Mouse (Mus musculus): Measurements from ENCODE around the gene Mrtfa.

Mrtfa gene

DNA sequence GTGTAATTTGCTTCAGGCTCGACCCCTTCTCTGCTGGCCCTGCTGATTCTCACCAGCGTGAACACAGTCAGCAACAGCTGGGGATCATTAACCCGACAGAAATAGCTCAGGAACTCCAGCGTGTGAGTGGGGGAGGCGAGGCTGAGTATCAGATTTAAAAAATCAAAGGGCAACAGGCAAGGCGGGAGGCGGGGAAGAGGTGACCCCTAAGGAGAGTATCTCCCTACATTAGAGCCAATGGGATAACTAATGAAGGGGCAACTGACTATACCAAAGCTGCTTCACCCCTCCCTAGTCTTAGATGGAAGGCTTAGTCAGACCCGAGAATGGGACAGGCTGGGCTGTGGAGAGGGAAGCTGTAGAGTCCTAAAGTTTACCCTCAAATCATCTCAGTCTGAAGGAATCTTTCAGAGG, 128.4 kb downstream of the Mrtfa start:
- no peak for DNase-seq

DNA sequence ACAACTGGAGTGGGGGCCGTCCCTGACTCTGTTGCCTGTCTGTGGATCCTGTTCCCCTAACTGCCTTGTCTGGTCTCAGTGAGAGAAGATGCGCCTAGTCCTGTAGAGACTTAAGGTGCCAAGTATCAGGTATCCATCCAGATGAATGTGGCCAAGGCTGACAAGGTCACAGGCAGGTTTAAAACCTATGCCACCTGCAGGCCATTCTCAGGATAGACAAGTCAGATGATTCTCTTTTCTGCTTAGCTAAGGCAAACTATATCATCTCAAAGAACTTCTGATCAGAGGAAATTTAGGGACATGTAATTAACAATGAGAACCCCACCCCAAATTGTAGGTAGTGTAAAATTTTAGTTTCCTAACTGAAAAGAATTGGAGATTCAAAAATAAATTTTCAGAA, 129.6 kb downstream of the Mrtfa start:
- no peak for DNase-seq

DNA sequence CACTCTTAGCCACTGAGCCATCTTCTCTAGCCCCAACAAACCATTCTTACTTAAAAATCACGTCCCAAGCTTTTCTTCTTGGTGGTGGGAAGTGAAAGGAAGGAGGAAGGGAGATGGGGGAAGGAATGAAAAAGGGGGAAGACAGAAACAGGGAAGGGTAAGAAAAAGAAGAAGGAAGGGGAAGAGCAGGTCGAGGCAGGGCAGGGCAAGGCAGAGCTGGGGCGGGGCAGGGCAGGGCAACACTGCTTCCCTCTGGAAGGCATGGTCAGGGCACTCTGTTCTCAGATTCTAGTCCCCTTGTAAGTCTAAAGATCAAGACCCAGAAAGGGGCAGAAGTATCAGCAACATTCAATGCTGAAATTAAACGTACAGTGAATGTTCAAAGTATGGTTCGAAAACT, 132.8 kb downstream of the Mrtfa start:
- no peak for DNase-seq

DNA sequence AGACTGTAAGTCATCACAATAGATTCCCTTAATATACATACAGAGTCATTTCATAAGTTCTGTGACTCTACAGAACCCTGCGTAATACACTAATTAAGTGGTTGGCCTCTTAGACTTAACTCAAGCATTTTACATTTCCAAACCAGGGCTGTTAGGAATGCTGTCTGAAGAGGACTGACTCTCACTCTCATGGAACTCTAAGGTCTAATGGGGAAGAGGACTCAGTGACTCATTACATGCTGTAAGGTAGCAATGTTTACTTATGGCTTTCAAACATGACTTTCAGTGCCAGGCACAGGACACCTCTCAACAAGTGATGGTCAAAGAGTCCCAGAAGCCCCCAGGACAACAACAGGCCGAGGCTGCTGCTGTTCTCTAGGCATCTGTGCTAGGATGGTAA, 135.1 kb downstream of the Mrtfa start:
- no peak for DNase-seq

DNA sequence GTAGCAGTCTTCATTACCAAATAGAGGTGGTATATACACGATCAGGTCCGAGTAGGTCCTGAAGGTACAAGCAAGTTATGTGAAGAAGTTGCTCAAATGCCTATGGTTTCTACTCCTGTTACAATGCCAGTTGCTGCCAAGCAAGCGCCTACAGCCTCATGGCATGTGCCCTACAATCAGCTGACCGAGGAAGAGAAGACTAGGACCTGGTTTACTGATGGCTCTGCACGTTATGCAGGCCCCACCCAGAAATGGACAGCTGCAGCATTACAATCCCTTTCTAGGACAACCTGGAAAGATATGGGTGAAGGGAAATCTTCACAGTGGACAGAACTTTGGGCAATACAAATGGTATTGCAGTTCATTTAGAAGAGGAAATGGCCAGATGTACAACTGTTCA, 138.1 kb downstream of the Mrtfa start:
- no peak for DNase-seq

DNA sequence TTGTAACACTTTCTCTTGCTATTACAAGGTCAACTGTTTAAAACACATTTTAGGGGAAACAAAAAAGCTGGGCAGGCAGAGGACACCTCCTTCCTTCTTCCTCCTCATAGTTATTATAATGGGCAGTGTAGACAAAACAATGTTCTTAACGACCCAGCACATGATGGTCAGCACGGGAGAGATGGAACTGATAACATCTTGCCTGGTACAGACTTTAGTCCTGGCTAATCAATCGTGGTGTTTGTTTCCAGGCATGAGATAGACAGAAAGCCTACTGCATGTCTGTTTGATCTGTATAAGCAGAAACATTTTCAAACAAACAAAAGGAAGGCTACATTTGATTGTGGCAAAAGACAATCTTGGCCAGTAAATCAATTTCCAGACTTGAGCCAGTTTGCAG, 140.1 kb downstream of the Mrtfa start:
- no peak for DNase-seq

DNA sequence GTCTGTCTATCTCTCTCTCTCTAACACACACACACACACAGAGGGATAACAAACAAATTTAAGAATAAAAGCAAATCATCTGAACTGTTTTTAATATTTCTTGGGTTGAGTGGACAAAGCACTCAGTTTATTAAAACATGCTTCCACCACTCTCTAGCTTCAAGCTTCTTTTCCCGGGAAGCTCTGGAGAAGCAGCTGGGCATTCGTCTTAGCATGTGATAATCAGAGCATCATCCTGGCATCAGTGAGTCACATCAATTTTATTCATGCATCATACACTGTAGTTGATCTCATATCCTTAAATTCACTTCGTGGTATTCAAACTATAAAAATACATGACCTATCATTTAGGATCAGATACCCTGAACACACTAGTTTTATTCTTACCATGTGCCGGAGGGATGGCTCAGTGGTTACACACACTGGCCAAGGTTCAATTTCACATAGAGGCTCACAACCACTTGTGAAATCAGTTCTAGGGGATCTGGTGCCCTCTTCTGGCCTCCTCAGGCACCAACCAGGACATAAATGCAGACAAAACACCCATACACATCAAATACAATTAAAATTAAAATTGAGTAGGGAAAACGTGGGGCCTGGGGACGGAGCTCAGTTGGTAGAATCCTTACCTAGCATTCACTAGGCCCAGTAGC, 141.0 kb downstream of the Mrtfa start:
- peak in 1 of 2 experiments; percentile 62 for DNase-seq

DNA sequence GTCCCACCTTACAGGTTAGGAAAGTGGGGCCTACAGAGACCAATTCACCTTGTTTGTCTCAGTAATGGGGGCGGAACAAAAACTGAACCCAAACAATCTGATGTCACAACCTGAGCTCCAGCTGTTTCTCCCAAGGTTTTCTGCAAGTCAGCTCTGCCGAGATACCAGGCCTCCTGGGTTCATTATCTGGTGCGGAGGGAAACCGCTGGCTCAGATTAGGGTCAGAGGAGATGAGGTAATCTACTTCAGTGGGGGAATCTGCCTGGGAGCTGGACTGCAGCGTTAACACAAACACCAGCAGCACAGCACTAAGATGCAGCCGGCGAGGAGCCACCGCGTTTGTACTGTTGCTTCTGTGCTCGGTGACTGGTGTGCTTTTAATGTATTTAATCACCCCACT, 143.1 kb downstream of the Mrtfa start:
- no peak for DNase-seq

DNA sequence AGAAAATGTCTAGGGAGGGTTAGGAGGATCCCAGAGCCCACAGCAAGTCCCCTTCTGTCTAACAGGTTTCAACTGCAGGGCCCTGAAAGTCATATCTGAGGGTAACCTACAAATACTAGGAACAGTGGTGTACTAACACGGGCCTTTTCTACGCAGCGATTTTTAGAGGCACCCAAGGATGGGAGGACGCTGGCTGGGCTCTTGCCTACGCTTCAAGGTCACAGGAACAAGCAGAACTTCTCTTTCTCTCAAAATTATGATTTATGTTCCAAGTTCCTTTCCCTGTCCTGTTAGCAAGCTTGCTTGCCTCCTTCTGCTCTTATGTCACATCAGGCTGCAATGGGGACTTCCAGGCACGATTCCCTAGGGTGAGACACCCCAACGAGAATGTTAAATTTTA, 144.5 kb downstream of the Mrtfa start:
- no peak for DNase-seq

DNA sequence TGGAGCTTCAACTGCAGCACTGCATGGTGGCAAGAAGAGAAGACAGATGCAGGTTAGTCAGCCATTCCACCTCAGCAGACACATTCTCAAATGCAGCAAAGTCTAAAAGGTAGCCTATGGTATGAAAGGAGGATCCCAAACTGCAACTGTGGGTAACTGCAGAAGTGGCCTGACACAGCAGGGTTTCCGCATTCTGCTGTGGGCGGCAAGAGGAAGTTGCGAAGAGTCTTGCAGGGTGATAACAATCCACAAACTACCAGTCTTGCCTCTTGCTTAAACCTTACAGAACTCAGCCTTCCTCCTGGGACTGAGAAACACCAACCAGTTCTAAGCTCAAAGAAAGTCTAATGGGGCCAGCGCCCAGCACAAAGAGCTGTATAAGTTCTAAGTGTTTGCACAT, 145.2 kb downstream of the Mrtfa start:
- peak; percentile 51 to 52 for DNase-seq

DNA sequence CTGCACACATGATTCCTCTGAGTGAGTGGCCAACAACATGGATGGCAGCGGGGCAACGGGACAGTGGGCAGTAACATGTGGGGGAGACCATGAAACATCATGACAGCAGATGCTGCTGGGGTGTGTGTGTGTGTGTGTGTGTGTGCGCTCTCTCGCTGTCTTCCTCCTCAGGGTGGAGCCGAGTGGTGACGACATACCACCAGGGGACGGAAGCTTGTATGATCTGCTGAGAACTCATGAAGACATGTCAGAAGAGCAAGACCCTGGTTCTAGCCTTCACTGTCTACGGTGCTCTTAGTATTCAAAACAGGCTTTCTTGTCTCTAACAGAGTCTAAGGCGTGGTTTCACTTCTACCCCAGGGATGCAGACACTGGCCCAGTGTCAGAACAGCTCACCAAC, 146.1 kb downstream of the Mrtfa start:
- peak; percentile 60 to 67 for DNase-seq

DNA sequence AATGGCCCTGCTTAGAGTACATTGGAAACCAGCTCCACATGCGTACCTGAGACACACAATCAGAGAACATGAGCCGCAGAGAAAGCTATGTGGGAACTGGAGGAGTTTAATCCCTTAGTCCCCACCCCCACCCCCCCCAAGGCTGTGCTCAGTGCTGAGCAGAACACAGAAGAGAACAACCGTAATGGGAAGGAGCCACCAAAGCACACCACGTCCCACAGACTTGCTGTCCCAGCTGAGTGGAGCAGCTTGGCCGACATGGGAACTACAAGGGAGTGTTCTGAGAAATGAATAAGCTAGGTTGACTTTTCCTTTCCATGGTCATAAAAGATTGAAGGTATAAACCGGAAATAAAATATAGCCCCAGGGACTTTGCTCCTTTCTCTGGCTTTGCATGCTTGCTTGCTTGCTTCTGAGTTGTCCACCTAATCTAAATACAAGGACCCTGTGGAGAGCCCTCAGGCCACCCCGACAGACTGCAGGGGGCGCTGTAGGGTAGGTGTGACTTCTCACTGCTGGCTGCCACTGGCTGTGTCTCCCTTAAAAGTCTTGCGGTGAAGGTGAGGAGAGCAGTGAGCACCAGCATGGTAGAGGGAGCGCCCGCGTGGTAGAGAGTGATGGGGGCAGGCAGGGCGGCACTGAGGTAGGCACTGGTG, 148.2 kb downstream of the Mrtfa start:
- DNase-seq: peak in 1 of 2 experiments; percentile 53

DNA sequence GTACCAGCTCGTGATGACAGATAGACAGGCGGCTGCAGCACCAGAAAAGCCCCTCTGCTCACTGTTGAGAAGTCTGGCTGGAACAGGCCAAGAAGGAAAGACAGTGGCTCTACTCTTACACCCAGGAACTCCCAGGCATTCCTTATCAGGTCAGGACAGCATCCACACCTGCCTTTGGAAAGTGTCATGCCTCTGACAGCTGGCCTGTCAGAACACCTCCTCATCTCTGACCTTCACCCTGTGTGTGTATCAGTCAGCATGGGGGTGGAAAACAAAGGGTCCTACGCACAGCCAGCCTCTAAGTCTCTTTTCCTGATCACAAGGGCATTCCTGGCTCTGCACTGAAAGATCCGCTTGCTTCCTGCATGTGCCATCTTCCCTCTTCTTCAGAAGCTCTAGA, 148.8 kb downstream of the Mrtfa start:
- DNase-seq: no peak

DNA sequence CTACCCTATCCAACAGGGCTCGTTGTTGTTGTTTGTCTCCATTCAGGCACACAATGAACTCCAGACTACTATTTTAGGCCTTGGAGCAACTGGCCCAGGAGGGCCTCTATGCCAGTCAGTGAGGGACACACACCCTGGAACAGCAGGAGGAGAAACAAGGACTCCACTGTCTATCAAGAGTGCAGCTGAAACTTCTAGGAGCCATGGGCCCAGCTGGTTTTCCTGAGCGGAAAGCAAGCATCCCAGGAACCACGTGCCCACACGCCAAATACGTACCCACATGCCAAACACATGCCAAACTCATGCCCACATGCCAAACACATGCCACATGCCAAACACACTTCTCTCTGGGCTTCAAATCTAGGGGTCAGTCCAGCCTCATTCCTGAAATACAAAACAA, 152.1 kb downstream of the Mrtfa start:
- DNase-seq: no peak

DNA sequence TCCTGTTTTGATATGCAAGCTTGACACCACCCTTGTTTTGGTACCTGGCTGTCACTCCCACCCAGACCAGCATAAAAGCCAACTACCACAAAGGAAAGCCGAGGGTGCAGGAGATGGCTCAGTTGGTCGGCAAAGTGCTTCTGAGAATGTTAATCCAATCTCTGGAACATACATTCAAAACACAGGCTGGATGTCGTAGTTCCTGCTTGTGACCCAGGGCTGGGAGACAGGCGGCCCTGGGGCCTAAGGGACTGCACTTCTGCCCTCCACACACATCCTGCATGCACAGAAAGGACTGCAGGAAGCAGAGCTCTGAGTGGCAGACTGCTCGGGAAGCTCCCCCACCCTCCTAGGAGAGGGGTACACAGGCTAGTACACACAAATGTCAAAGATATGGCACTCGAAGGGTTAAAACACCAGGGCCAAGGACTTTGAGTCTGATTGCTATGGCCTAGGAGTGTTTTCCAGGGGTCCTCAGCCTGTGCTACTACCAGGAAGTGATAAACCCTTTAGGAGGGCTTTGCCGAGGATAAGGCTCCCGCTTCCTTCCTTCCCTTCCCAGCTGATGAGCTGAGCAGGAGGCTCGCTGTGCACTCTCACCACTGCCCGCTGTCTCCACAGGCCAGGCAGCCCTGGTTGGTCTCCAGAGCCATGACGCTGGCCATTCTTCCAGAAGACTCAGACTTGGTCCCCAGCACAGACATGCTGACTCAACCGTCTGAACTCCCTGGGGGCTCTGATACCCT, 155.0 kb downstream of the Mrtfa start:
- DNase-seq: no peak

DNA sequence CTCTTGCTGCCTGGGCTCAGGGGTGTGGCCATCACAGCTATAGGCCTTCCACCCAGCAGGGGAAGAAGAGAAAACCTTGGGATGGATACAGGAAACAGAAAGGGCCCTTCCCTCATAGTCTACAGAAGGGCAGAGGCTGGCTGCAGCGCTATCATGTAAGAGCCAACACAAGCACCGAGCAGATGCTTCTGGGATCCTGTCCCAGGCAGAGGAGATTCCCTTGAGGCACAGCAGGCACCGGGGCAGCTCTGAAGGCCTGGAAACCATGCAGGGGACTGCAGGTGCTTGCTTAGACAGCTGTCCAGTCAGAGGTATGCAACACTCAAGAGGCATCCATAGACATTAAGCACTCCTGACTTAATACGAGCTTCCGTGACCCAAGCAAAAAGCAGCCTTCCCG, 156.4 kb downstream of the Mrtfa start:
- no peak for DNase-seq

DNA sequence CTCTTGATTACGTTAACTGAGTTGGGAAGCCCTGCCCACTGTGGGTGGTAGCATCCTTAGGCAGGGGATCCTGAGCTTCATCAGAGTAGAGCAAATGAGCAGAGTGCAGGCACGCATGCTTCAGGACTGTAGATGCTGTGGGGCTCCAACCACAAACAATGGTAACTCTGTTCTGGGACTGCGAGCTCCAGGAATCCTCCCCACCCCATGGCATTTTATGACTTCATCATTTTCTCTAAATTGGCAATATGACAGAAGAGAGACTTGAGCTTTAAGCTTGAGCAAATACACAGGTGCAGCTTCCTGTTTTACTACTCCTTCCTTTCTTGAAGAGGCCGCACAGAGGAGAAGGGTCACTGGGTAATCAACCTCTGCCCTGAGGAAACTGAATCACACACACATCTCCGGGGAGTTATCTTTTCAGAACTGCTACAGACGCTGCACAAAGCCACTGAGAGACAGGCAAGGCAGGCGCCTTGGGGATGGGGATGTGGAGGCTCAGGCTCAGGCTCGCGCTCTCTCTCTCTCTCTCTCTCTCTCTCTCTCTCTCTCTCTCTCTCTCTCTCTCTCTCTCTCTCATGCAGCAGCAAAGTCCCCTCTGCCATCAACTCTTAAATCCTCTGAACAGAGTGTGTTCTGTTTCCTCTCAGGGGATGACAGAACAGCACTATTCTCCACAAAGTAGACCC, 157.5 kb downstream of the Mrtfa start:
- no peak for DNase-seq

DNA sequence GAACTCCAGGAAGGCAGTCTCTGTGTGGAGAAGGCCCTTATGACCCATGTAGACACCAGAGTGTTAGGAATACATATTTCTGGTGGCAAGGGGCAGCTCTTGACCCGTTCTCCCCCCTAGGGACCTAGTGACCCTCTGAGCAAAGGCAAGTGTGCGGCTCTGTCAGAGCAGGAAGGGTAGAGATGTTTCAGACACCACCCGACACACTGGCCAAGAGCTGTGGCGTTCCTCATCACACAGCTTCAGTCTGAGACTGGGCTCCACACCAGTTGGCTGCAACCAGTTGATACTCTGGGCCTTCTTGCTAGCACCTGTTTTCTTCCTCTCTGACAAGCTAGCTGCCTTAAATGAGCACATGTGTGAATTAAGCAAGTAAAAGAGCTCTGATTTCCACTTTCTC, 158.9 kb downstream of the Mrtfa start:
- DNase-seq: no peak

DNA sequence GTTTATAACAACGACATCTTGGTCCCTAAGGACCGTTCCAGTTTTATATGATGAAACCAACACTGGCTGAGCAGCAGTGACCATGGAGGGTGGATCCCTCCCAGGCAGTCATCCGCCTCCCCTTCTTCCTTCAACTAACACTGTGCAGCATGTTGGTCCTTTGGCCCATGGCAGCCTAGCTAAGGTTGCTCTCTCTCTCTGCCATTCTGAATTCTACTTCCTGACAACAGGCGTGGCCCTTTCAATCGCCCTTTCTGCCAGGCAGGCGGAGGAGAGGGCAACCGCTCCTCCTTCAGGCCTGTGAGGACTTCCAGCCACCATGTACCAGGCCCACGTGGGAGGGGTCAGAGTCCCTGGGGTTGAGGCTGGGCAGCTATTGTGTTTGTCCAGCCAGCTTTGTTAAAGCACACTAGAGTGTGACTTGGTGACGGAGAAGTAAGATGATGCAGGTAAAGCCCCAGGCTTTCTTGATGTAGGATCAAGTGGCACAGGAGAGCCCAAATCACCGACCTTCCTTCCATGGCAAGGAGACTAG, 159.6 kb downstream of the Mrtfa start:
- no peak for DNase-seq

DNA sequence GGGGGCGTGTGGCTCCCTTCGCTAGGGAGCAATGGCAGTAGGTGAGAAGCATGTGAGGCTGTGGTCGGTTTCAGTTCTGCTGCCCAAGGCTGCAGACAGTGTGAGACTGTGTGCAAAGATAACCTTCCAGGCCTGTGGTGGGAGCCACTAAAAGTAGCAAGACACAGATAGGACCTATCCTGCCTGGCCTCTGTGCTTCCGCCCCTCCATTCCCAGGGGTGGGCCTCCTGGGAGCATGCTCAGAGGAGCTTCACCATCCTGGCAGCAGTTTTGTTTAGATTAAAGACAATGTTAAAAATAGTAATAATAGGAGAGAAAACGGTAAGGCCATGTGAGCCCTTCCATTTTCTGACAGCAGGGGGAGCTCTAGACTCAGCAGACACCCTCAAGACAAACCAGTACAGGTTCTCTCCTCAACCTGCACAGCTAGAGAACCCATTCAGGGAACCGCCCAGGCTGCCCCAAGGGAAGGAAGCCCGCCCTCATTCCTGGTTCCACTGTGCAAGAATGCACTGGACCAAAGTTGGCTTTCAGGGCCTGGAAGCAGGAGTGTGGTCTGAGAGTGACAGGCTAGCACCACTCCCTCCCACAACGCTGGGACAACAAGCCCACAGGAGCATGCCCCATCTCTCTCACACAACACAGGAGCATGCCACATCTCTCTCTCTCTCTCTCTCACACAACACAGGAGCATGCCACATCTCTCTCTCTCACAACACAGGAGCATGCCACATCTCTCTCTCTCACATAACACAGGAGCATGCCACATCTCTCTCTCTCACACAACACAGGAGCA, 163.0 kb downstream of the Mrtfa start:
- DNase-seq: peak; percentile 59 to 82

DNA sequence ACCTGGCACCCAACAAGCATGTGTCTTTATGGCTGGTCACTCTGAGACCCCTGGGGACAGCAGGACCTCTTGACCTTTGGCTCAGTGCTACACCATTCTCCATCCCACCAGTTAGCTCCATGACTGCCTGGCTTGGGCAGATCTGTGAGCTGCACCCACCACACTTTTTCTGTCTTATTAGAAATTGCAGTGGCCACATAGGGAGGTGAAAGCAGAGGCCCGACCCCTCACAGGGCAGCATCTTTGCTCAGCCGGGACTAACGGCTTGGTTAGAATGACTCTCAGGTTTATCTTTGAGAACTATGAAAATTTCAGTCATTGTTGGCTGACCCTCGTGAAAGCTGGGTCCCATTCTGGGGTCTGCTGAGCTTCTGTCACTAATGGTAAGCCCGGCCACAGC, 163.7 kb downstream of the Mrtfa start:
- no peak for DNase-seq

DNA sequence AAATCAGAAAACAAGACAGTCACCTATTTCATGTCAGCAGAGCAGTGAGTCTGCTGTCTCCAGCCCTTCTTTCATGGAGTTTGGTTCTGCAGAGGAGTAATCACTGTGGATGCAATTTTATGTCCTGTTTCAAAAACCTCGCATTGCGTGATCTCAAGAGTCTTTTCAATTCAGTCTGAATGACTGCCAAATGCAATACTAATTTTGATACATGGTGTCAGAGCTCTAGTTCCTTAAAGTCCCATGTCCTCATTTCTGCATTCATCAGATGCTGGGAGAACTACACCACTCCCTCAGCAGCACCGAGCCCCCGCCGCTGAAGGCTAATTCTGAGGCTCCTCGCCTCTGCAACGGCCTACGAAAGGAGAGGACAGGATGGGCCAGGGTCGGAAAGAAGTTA, 166.7 kb downstream of the Mrtfa start:
- no peak for DNase-seq

DNA sequence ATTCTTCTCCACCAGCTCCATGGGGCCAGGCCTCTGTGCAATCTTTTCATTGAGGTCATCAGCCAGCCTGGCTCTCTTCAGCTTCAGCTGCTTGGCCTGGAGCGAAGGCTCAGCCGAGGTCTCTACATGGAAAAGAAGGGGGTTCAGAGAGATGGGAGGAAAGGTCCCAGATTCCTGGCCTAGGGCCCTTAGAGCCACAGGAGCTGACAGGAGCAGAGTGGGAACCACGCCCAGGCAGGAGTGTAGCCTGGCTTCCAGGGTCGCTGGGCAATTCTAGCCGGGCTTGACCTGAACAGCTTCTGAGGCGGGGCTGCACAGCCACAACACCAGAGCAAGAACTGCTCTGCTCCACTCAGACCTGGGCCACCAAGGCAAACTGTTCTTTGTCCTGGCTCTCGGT, 168.1 kb downstream of the Mrtfa start:
- no peak for DNase-seq
